ENCODE assay signal across 12 mouse cellular contexts in genomic region chr14:24196947-24197346, GRCm38 (mm10). TPM values are rescaled to one million over a fixed set of nuclear protein-coding genes. Genes with fewer than 3 reads are reported as not detected.
DNase-seq lines count a peak whose midpoint lies in the region; ATAC-seq and TF ChIP-seq lines count a peak whose summit lies in the region.
"Had no signal": no experiment of that assay in that cellular context is flagged by ENCODE, and none has a peak within 500 bp of the region (broad histone marks: within the 10 kb centered on the region; RNA-seq: fewer than 3 reads in every experiment).

No protein-coding gene starts in this region.

- no peaks in the 10 kb centered on the region for H3K27me3 ChIP-seq in hindbrain, postnatal 0 days (ENCODE audit: insufficient read depth, low read length)
- no peaks in the 10 kb centered on the region for H3K27me3 ChIP-seq in hindbrain, embryonic 16.5 days (replicated peaks; ENCODE audit: control insufficient read depth, insufficient read depth, low read length)
- no peaks in the 10 kb centered on the region for H3K27me3 ChIP-seq in stomach, embryonic 16.5 days (ENCODE audit: control insufficient read depth, insufficient read depth, low read length)
- H3K27me3 ChIP-seq in forebrain, embryonic 12.5 days = no peaks in the 10 kb centered on the region
- H3K27me3 ChIP-seq: midbrain, embryonic 12.5 days had no signal

- H3K4me3 ChIP-seq in hindbrain, postnatal 0 days (ENCODE audit: low read length) = no peak overlapping the region
- no peak overlapping the region for H3K4me3 ChIP-seq in hindbrain, embryonic 16.5 days (ENCODE audit: low read length)
- H3K4me3 ChIP-seq in gastrocnemius, adult 2 months = no peak overlapping the region
- H3K4me3 ChIP-seq in stomach, embryonic 16.5 days (replicated peaks; ENCODE audit: low read length) = no peak overlapping the region
- no peak overlapping the region for H3K4me3 ChIP-seq in forebrain, embryonic 12.5 days (replicated peaks)
- H3K4me3 ChIP-seq: midbrain, embryonic 12.5 days had no signal

- peak; percentile 57 for DNase-seq in hindbrain, postnatal 0 days (ENCODE audit: low spot score)
- DNase-seq in testis, postnatal 10 days (ENCODE audit: low spot score) = peak; percentile 60
- DNase-seq in testis, postnatal 14 days (ENCODE audit: low spot score) = no peak
- peak; percentile 82 for DNase-seq in gastrocnemius, adult 2 months
- DNase-seq in frontal cortex, postnatal 25 days (ENCODE audit: low spot score in 2 of 2) = no peak
- DNase-seq: lung, adult 2 months; right cerebral cortex, postnatal 25 days had no signal

- ATAC-seq in hindbrain, postnatal 0 days = no peak
- no peak for ATAC-seq in hindbrain, embryonic 16.5 days
- peak; percentile 14; the same call in 1 of the 2 replicates for ATAC-seq in stomach, embryonic 16.5 days (ENCODE audit: insufficient read depth, low FRiP score)
- ATAC-seq in forebrain, embryonic 12.5 days (ENCODE audit: low FRiP score) = no peak
- ATAC-seq: activated CD4-positive, CD25-positive, alpha-beta regulatory T cell, adult 4 months had no signal

- 79% methylated on average over 6 of the region's 6 CpGs for WGBS in hindbrain, postnatal 0 days
- 81% methylated on average over 6 of the region's 6 CpGs for whole genome bisulfite sequencing in hindbrain, embryonic 16.5 days
- WGBS in stomach, embryonic 16.5 days = 76% methylated on average over 6 of the region's 6 CpGs
- WGBS in forebrain, embryonic 12.5 days = 83% methylated on average over 6 of the region's 6 CpGs

- no peak overlapping the region for H3K9ac ChIP-seq in hindbrain, postnatal 0 days (replicated peaks; ENCODE audit: low read length)
- H3K9ac ChIP-seq in hindbrain, embryonic 16.5 days (ENCODE audit: low read depth, low read length) = no peak overlapping the region
- H3K9ac ChIP-seq in stomach, embryonic 16.5 days (ENCODE audit: low read length) = no peak overlapping the region
- H3K9ac ChIP-seq in forebrain, embryonic 12.5 days = no peak overlapping the region
- H3K9ac ChIP-seq: midbrain, embryonic 12.5 days had no signal

- no peaks in the 10 kb centered on the region for H3K36me3 ChIP-seq in hindbrain, postnatal 0 days (ENCODE audit: insufficient read depth, low read length)
- no peaks in the 10 kb centered on the region for H3K36me3 ChIP-seq in hindbrain, embryonic 16.5 days (ENCODE audit: control insufficient read depth, insufficient read depth, low read length)
- H3K36me3 ChIP-seq in stomach, embryonic 16.5 days (ENCODE audit: control insufficient read depth, insufficient read depth, low read length) = no peaks in the 10 kb centered on the region
- peaks cover 13% of the 10 kb centered on the region; the same call in 1 of the 2 replicates for H3K36me3 ChIP-seq in forebrain, embryonic 12.5 days (replicated peaks)
- H3K36me3 ChIP-seq: midbrain, embryonic 12.5 days had no signal

- TF ChIP-seq CTCF in hindbrain, postnatal 0 days (IDR thresholded peaks at IDR 0.05; ENCODE audit: low read depth) = peak; percentile 29
- TF ChIP-seq CTCF in gastrocnemius, adult 2 months (IDR thresholded peaks at IDR 0.05) = no peak; the same call in 1 of the 2 replicates

- 0 out of 2 replicates have a peak overlapping the region, but pooled peaks have one; percentile 7 for H3K27ac ChIP-seq in hindbrain, postnatal 0 days
- no peak overlapping the region for H3K27ac ChIP-seq in hindbrain, embryonic 16.5 days (ENCODE audit: low read depth, low read length)
- no peak overlapping the region for H3K27ac ChIP-seq in gastrocnemius, adult 2 months
- H3K27ac ChIP-seq in stomach, embryonic 16.5 days (ENCODE audit: low read length) = no peak overlapping the region
- H3K27ac ChIP-seq in forebrain, embryonic 12.5 days = no peak overlapping the region
- H3K27ac ChIP-seq: midbrain, embryonic 12.5 days had no signal

- H3K9me3 ChIP-seq in hindbrain, postnatal 0 days (ENCODE audit: low read length) = no peaks in the 10 kb centered on the region
- H3K9me3 ChIP-seq in hindbrain, embryonic 16.5 days (ENCODE audit: control insufficient read depth, low read length) = no peaks in the 10 kb centered on the region
- H3K9me3 ChIP-seq in stomach, embryonic 16.5 days (replicated peaks; ENCODE audit: control insufficient read depth, low read length) = no peaks in the 10 kb centered on the region
- H3K9me3 ChIP-seq in forebrain, embryonic 12.5 days = no peaks in the 10 kb centered on the region
- H3K9me3 ChIP-seq: midbrain, embryonic 12.5 days had no signal

- intact Hi-C loops in gastrocnemius, adult 2 months (cut with DNase I) = loop anchor here (5.0 kb wide), 1 partner anchor 45 kb away; no protein-coding TSS in a partner anchor

- no peak overlapping the region for H3K4me2 ChIP-seq in hindbrain, postnatal 0 days (ENCODE audit: low read depth, low read length)
- H3K4me2 ChIP-seq in hindbrain, embryonic 16.5 days (ENCODE audit: low read length) = no peak overlapping the region
- no peak overlapping the region for H3K4me2 ChIP-seq in stomach, embryonic 16.5 days (ENCODE audit: low read depth, low read length)
- H3K4me2 ChIP-seq in forebrain, embryonic 12.5 days = no peak overlapping the region
- H3K4me2 ChIP-seq: midbrain, embryonic 12.5 days had no signal

- peaks cover 11% of the 10 kb centered on the region; the same call in 1 of the 2 replicates for H3K4me1 ChIP-seq in hindbrain, postnatal 0 days (ENCODE audit: insufficient read depth, low read length)
- H3K4me1 ChIP-seq in hindbrain, embryonic 16.5 days (ENCODE audit: control insufficient read depth, insufficient read depth, low read depth, low read length) = no peaks in the 10 kb centered on the region
- H3K4me1 ChIP-seq in stomach, embryonic 16.5 days (ENCODE audit: control insufficient read depth, insufficient read depth, low read length) = peaks cover 9% of the 10 kb centered on the region
- H3K4me1 ChIP-seq in forebrain, embryonic 12.5 days = no peaks in the 10 kb centered on the region
- H3K4me1 ChIP-seq: midbrain, embryonic 12.5 days had no signal

RNA-seq across cellular contexts. Expression of gene Dlg5, which starts 48.8 kb away (rescaled TPM):
- 51.2 and 52.9 TPM in 2 replicates for total RNA-seq in hindbrain, postnatal 0 days (2014; rRNA removed)
- 10.9 and 13.4 TPM in 2 replicates for polyA plus RNA-seq in hindbrain, postnatal 0 days (2015; fragmentation: Nextera tagmentation; extraction: Ambion mirVana)
- polyA plus RNA-seq in hindbrain, embryonic 16.5 days (2015; fragmentation: Nextera tagmentation; extraction: Ambion mirVana) = 18.4 and 21.0 TPM in 2 replicates
- total RNA-seq in gastrocnemius, adult 2 months (2021) = 1 to 10 TPM; 5.5 to 7.8 TPM
- 12.3 and 12.4 TPM in 2 replicates for polyA plus RNA-seq in stomach, embryonic 16.5 days (2015; fragmentation: Nextera tagmentation; extraction: Ambion mirVana)
- polyA plus RNA-seq in forebrain, embryonic 12.5 days (2016; fragmentation: Nextera tagmentation; extraction: Ambion mirVana) = 20.9 and 22.5 TPM in 2 replicates

Comparison
In these comparisons a context has a peak if more than half of its experiments do, and no peak if none do; other contexts are left out.
1. DNase-seq: peak in hindbrain, postnatal 0 days (single experiment), testis, postnatal 10 days (single experiment) and gastrocnemius, adult 2 months (single experiment); none in testis, postnatal 14 days (single experiment) and frontal cortex, postnatal 25 days (0 of 2).